Mouse (Mus musculus): Measurements from ENCODE around the gene Ank2.

DNA sequence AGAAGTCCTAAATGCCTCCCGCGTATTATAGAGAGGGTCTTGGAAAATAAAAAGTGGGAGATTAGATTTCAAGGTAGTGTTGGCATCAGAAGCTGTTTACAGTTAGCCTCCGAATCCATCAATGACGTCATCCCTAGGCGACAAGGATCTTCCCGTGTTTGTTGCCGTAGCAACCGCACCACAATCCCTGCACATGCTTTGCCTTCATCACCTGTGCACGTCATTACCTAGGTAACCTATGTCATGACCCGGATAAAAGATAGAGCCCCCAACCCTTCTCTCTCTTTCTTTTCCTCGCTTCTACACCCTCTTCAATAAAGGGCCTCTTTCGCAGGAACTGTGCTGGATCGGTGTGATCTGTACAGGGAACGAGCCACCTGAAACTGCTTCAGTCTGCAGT lies 229.5 kb downstream of the Ank2 start:
- TF ChIP-seq CTCF (IDR thresholded peaks at IDR 0.05; ENCODE audit: insufficient read depth, low read length) (no peak), POLR2A (IDR thresholded peaks at IDR 0.05; ENCODE audit: borderline replicate concordance, extremely low read depth, low read depth, low read length) (no peak)
